Mouse (Mus musculus) hindbrain, postnatal 0 days (tissue): ENCODE data around the gene Cyp4f39. TPM values are rescaled to one million over a fixed set of nuclear protein-coding genes. Genes with fewer than 3 reads are reported as not detected.

Experiments used
- ATAC-seq: fragments of 200-750 bp; cut with Nextera tagmentation; 2 replicates; pipeline ENCODE4 v1.8.0; 2017; ENCODE audit warnings: mild to moderate bottlenecking, moderate TSS enrichment, moderate library complexity
- DNase-seq: peaks from one replicate; pipeline ENCODE4 v3.0.0-alpha.2; 2015; ENCODE audit warnings: low spot score
- H3K27ac ChIP-seq: fragments of 300-500 bp; sonication (generic); 2 replicates; pipeline ENCODE4 v1.5.1; 2014; ENCODE audit warnings: mild to moderate bottlenecking
- H3K27me3 ChIP-seq: fragments of 300-500 bp; sonication (generic); 2 replicates; pipeline ENCODE4 v1.6.1; 2014; ENCODE audit warnings: low read length, mixed read lengths; ENCODE audit not compliant: insufficient read depth
- H3K36me3 ChIP-seq: fragments of 300-500 bp; sonication (generic); 2 replicates; pipeline ENCODE4 v1.6.1; 2014; ENCODE audit warnings: low read length, mixed read lengths; ENCODE audit not compliant: insufficient read depth
- H3K4me1 ChIP-seq: fragments of 300-500 bp; sonication (generic); 2 replicates; pipeline ENCODE4 v1.6.1; 2014; ENCODE audit warnings: antibody characterized with exemption, low read length, mixed read lengths; ENCODE audit not compliant: insufficient read depth
- H3K4me2 ChIP-seq: fragments of 300-500 bp; sonication (generic); 2 replicates; pipeline ENCODE4 v1.6.1; 2014; ENCODE audit warnings: low read depth, mild to moderate bottlenecking, low read length, moderate library complexity, mixed read lengths
- H3K4me3 ChIP-seq: fragments of 300-500 bp; sonication (generic); 2 replicates; pipeline ENCODE4 v1.5.1; 2014; ENCODE audit warnings: low read length
- H3K9ac ChIP-seq: fragments of 300-500 bp; sonication (generic); replicated peaks from 2 replicates; pipeline ENCODE4 v1.6.1; 2014; ENCODE audit warnings: mild to moderate bottlenecking, low read length, moderate library complexity, mixed read lengths
- H3K9me3 ChIP-seq: fragments of 300-500 bp; sonication (generic); 2 replicates; pipeline ENCODE4 v1.6.1; 2016; ENCODE audit warnings: low read length, mixed read lengths
- CTCF ChIP-seq: IDR thresholded peaks from 2 replicates; pipeline ENCODE4 v1.5.1; 2016; ENCODE audit warnings: antibody characterized with exemption, control low read depth, low read depth
- WGBS: fragments of 180-500 bp; shearing (Covaris S2); extraction: QIAGEN DNeasy Blood & Tissue Kit; methylation state at CpG from one replicate; pipeline ENCODE4 v1.1.7; 2014; 5-methylcytosine and 5-hydroxymethylcytosine counted together
- polyA plus RNA-seq: library from polyadenylated mRNA; unstranded; fragments of >200 nt; fragmentation: Nextera tagmentation; extraction: Ambion mirVana; gene quantifications from 2 replicates; pipeline ENCODE4 v1.2.1, GENCODE M21; 2015
- total RNA-seq: library from RNA; depleted of rRNA; stranded (reverse); fragments of >200 nt; gene quantifications from 2 replicates; pipeline ENCODE4 v1.2.3, GENCODE M21; 2014

Cyp4f39 gene
- total and polyA plus RNA-seq, 2 experiments from 2014 or later, result 1.3 to 3.8 TPM

DNA sequence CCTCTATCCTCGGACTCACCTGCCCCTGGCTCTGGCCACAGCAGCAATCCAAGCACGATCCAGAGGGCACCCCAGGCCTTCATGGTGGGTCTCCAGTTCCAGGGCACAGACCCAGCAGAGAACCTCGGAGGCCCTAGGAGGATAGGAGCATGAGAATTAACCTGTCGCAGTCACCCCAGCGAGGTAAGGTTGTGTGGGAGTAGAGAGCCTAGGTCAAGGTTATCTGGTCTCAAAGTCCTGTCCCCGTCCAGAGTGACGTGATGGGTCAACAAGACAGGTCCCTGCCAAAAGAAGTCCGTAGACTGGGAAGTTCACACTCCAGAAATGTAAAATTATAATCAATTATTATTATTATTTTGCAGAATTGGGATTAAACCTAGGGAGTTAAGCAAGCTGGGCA is 31.7 kb upstream of the Cyp4f39 start:
- H3K4me1 ChIP-seq, result no peaks in the 10 kb centered on the region
- DNase-seq (no peak), ATAC-seq (no peak)
- H3K4me3 ChIP-seq, result no peak overlapping the region
- no peaks in the 10 kb centered on the region for H3K36me3 ChIP-seq
- H3K9me3 ChIP-seq, result no peaks in the 10 kb centered on the region
- no peak overlapping the region for H3K9ac ChIP-seq
- 83% methylated on average over 8 of the region's 8 CpGs for WGBS
- no peak overlapping the region for H3K4me2 ChIP-seq
- no peak overlapping the region for H3K27ac ChIP-seq
- H3K27me3 ChIP-seq, result no peaks in the 10 kb centered on the region
- no peak for TF ChIP-seq CTCF

DNA sequence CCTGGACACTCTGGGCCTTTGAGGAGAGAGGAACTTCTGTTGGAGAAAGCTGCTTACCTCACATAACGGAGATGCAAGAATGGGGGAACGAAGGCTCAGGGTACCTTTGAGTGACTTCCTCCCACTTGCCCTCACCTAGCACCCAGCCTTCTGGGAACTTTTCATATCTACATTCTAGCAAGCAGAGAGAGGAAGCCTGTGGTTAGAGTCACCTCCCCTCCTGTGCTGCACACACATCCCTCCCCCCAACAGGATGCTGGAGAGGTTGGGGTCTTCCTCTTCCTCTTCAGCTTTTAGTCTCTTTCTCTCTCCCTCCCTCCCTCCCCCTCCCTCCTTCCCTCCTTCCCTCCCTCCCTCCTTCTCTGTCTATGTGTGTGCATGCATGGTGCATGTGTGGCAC is 28.5 kb upstream of the Cyp4f39 start, which contains the start of gene Pglyrp2:
TSS of gene Pglyrp2 (minus strand) at position 134 of the 400 bp plus-strand sequence.
- ATAC-seq, result no peak
- Histone ChIP-seq H3K4me2 (no peak within 1 kb of the TSS), H3K27me3 (no peaks in the 10 kb centered on the region), H3K4me1 (no peaks in the 10 kb centered on the region), H3K27ac (no peak within 1 kb of the TSS), H3K9ac (no peak within 1 kb of the TSS), H3K36me3 (no peaks in the 10 kb centered on the region), H3K9me3 (no peaks in the 10 kb centered on the region), H3K4me3 (no peak within 1 kb of the TSS)
- TF ChIP-seq CTCF, result no peak
- DNase-seq, result no peak
- WGBS, result 73% methylated on average over 2 of the region's 2 CpGs

DNA sequence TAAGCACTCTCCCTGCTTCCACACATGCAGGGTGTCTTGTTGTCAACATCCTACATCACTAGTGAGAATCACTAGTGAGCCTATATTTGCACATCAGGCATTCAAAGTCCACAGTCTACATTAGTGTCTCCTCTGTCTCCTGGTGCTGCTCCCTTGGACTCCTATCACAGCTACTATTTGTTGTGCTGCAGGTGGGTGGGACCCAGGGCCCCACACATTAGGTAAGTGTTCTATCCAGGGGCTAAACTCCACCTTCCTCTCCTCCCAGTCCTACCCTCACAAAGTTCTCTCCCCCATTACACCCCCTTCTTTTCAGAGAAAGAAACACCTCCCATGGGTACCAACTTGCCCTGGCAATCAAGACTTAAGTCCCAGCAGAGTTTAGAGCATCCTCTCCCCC is 25.9 kb upstream of the Cyp4f39 start:
- no peak for TF ChIP-seq CTCF
- Histone ChIP-seq H3K9ac (no peak overlapping the region), H3K4me2 (no peak overlapping the region), H3K36me3 (no peaks in the 10 kb centered on the region), H3K27me3 (no peaks in the 10 kb centered on the region), H3K4me3 (no peak overlapping the region), H3K4me1 (no peaks in the 10 kb centered on the region), H3K9me3 (no peaks in the 10 kb centered on the region), H3K27ac (no peak overlapping the region)
- ATAC-seq, result no peak
- DNase-seq, result no peak

DNA sequence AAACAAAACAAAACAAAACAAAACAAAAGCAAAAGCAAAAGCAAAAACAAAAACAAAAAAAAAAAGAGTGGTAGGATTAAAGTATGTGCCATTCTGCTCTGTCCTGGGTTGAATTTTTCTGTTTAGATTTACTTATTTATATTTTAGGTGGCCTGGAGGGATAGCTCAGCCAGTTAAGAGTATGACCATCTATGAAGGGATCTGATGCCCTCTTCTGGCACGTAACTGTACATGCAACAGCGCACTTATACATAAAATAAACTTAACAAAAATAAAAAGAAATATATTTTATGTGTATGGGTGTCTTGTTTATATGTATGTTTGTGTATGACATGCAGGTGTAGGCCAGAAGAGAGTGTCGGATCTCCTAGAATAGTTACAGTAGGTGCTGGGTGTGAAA is 20.6 kb upstream of the Cyp4f39 start:
- WGBS, result 64% methylated on average over 3 of the region's 3 CpGs
- Histone ChIP-seq H3K36me3 (no peaks in the 10 kb centered on the region), H3K9me3 (no peaks in the 10 kb centered on the region), H3K4me1 (no peaks in the 10 kb centered on the region), H3K27me3 (no peaks in the 10 kb centered on the region), H3K4me3 (no peak overlapping the region), H3K4me2 (no peak overlapping the region), H3K27ac (no peak overlapping the region), H3K9ac (no peak overlapping the region)
- DNase-seq (peak; percentile 55), ATAC-seq (no peak)
- TF ChIP-seq CTCF, result peak; percentile 69

DNA sequence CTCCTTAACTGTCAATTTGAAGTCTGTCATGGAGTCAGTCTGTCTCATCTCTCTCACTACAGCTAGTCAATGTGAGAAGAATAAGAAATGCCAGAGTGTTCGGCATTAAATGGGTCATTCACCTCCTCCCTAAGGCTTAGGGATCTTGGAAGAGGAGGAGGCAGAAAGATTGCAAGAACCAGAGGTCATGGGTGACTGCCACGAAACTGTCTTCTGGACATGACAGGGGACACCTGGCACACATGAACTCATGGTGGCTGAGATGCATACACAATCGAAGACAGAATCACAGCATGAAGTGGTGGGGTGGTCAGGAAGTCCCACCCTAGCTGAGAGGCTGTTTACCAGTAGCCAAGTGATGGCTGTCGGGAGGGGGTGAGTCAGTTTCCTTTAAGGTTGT is 18.2 kb upstream of the Cyp4f39 start:
- Histone ChIP-seq H3K27me3 (no peaks in the 10 kb centered on the region), H3K4me2 (no peak overlapping the region), H3K36me3 (no peaks in the 10 kb centered on the region), H3K9me3 (no peaks in the 10 kb centered on the region), H3K27ac (no peak overlapping the region), H3K9ac (no peak overlapping the region), H3K4me1 (no peaks in the 10 kb centered on the region), H3K4me3 (no peak overlapping the region)
- no peak for DNase-seq
- 77% methylated on average over 4 of the region's 4 CpGs for whole genome bisulfite sequencing
- no peak for TF ChIP-seq CTCF
- ATAC-seq, result no peak

DNA sequence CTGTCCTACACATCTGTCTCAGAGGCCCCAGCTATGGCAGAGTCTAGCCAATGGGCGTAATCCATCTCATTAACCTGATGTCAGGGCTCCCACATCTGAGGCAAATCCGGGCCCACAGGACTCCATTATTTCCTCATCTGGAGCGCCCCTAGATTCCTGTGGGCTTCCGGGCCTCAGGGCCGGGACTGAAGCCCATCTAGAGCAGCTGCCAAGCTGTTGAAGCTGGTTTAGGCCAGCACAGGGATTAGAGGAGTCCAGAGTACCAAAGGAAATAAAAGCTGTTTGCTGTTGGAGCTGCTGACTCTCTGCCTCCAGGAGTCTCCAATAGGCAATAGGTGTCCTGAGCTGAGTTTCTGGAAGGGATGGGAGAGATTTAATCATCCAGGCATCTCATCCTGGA is 17.4 kb upstream of the Cyp4f39 start:
- ATAC-seq, result no peak

DNA sequence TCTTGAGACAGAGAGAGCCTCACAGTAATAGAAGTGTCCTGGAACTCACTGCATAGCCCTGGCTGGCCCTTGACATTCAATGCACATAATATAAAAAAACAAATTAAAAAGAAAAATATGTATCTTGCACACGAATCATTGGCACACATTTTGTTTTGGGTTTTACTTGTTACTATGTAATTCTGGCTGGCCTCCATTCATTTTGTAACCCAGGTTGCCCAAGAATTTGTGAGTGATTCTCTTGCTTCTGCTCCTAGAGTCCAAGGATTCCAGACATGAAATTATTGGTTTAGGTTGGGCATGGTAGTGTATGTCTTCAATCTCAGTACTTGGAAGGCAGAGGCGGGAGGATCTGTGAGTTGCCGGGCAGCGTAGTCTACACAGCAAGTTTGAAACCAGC is 15.4 kb upstream of the Cyp4f39 start:
- Histone ChIP-seq H3K27me3 (no peaks in the 10 kb centered on the region), H3K4me1 (no peaks in the 10 kb centered on the region), H3K36me3 (no peaks in the 10 kb centered on the region), H3K9ac (no peak overlapping the region), H3K9me3 (no peaks in the 10 kb centered on the region), H3K27ac (no peak overlapping the region), H3K4me2 (no peak overlapping the region), H3K4me3 (no peak overlapping the region)
- DNase-seq, result no peak
- TF ChIP-seq CTCF, result no peak
- 96% methylated on average over 4 of the region's 4 CpGs for WGBS
- ATAC-seq, result no peak

More for the DNA sequence above, 17.4 kb upstream of the Cyp4f39 start:
- H3K9me3 ChIP-seq, result no peaks in the 10 kb centered on the region
- no peaks in the 10 kb centered on the region for H3K4me1 ChIP-seq
- H3K36me3 ChIP-seq, result no peaks in the 10 kb centered on the region
- no peak for DNase-seq
- no peak overlapping the region for H3K27ac ChIP-seq
- no peak overlapping the region for H3K4me3 ChIP-seq
- H3K9ac ChIP-seq, result no peak overlapping the region
- 71% methylated on average over 5 of the region's 5 CpGs for WGBS
- TF ChIP-seq CTCF, result no peak
- H3K4me2 ChIP-seq, result no peak overlapping the region
- no peaks in the 10 kb centered on the region for H3K27me3 ChIP-seq
